Comparison of ENCODE assay signal across 19 mouse cellular contexts in genomic region chr13:56066904-56067303, GRCm38 (mm10).
A peak's percentile ranks its signal among the peaks of the same experiment; 100 is the strongest.
DNase-seq lines count a peak whose midpoint lies in the region; ATAC-seq lines count a peak whose summit lies in the region.
"Had no signal": no experiment of that assay in that cellular context is flagged by ENCODE, and none has a peak within 500 bp of the region (broad histone marks: within the 10 kb centered on the region; RNA-seq: fewer than 3 reads in every experiment).

No protein-coding gene starts in this region.

- H3K27ac ChIP-seq in forebrain, embryonic 16.5 days (ENCODE audit: low read length) = no peak overlapping the region
- no peak overlapping the region for H3K27ac ChIP-seq in forebrain, embryonic 13.5 days
- H3K27ac ChIP-seq in midbrain, embryonic 10.5 days (replicated peaks) = 0 out of 2 replicates have a peak overlapping the region, but pooled peaks have one; percentile 42
- no peak overlapping the region for H3K27ac ChIP-seq in midbrain, embryonic 15.5 days
- H3K27ac ChIP-seq in limb, embryonic 10.5 days = peak overlapping the region; percentile 61
- H3K27ac ChIP-seq: forebrain, embryonic 15.5 days; heart, embryonic 13.5 days had no signal

- no peaks in the 10 kb centered on the region for H3K36me3 ChIP-seq in forebrain, embryonic 16.5 days (ENCODE audit: control insufficient read depth, insufficient read depth)
- peaks cover 8% of the 10 kb centered on the region for H3K36me3 ChIP-seq in forebrain, embryonic 13.5 days (ENCODE audit: poor library complexity, severe bottlenecking)
- peaks cover 21% of the 10 kb centered on the region for H3K36me3 ChIP-seq in midbrain, embryonic 10.5 days
- no peaks in the 10 kb centered on the region for H3K36me3 ChIP-seq in midbrain, embryonic 15.5 days (replicated peaks)
- H3K36me3 ChIP-seq in limb, embryonic 10.5 days = peaks cover 15% of the 10 kb centered on the region

- ATAC-seq in forebrain, embryonic 16.5 days = peak; percentile 20; the same call in 1 of the 2 replicates
- ATAC-seq in forebrain, embryonic 13.5 days = no peak
- no peak for ATAC-seq in midbrain, embryonic 15.5 days (replicated peaks)
- ATAC-seq: forebrain, embryonic 15.5 days; hindbrain, embryonic 16.5 days had no signal

- H3K4me3 ChIP-seq in forebrain, embryonic 16.5 days (replicated peaks; ENCODE audit: low read length) = no peak overlapping the region
- H3K4me3 ChIP-seq in forebrain, embryonic 13.5 days = no peak overlapping the region
- H3K4me3 ChIP-seq in midbrain, embryonic 10.5 days = no peak overlapping the region
- H3K4me3 ChIP-seq in midbrain, embryonic 15.5 days = no peak overlapping the region
- H3K4me3 ChIP-seq in limb, embryonic 10.5 days = no peak overlapping the region
- H3K4me3 ChIP-seq: forebrain, embryonic 15.5 days; heart, embryonic 13.5 days; hindbrain, embryonic 10.5 days had no signal

- H3K9me3 ChIP-seq in forebrain, embryonic 16.5 days (ENCODE audit: control insufficient read depth, low read length) = no peaks in the 10 kb centered on the region
- no peaks in the 10 kb centered on the region for H3K9me3 ChIP-seq in forebrain, embryonic 13.5 days (replicated peaks)
- no peaks in the 10 kb centered on the region for H3K9me3 ChIP-seq in midbrain, embryonic 10.5 days (replicated peaks)
- H3K9me3 ChIP-seq in midbrain, embryonic 15.5 days = no peaks in the 10 kb centered on the region
- H3K9me3 ChIP-seq in limb, embryonic 10.5 days (replicated peaks) = no peaks in the 10 kb centered on the region
- H3K9me3 ChIP-seq: forebrain, embryonic 15.5 days; heart, embryonic 13.5 days; hindbrain, embryonic 10.5 days had no signal

- H3K4me2 ChIP-seq in forebrain, embryonic 16.5 days (ENCODE audit: low read length) = no peak overlapping the region
- H3K4me2 ChIP-seq in forebrain, embryonic 13.5 days = no peak overlapping the region
- no peak overlapping the region for H3K4me2 ChIP-seq in midbrain, embryonic 15.5 days
- H3K4me2 ChIP-seq: forebrain, embryonic 15.5 days; heart, embryonic 13.5 days had no signal

- H3K9ac ChIP-seq in forebrain, embryonic 16.5 days (replicated peaks; ENCODE audit: low read depth, low read length) = no peak overlapping the region
- no peak overlapping the region for H3K9ac ChIP-seq in forebrain, embryonic 13.5 days
- H3K9ac ChIP-seq in midbrain, embryonic 15.5 days = no peak overlapping the region
- H3K9ac ChIP-seq: forebrain, embryonic 15.5 days; heart, embryonic 13.5 days had no signal

- 95% methylated on average over 2 of the region's 2 CpGs for WGBS in forebrain, embryonic 16.5 days
- WGBS in forebrain, embryonic 13.5 days = 89% methylated on average over 2 of the region's 2 CpGs
- 98% methylated on average over 2 of the region's 2 CpGs for WGBS in midbrain, embryonic 10.5 days
- 92% methylated on average over 2 of the region's 2 CpGs for WGBS in midbrain, embryonic 15.5 days
- WGBS in limb, embryonic 10.5 days = 92% methylated on average over 2 of the region's 2 CpGs

- H3K4me1 ChIP-seq in forebrain, embryonic 16.5 days (replicated peaks; ENCODE audit: control insufficient read depth, insufficient read depth, low read length) = no peaks in the 10 kb centered on the region
- peaks cover 12% of the 10 kb centered on the region; the same call in 1 of the 2 replicates for H3K4me1 ChIP-seq in forebrain, embryonic 13.5 days
- H3K4me1 ChIP-seq in midbrain, embryonic 10.5 days = peaks cover 23% of the 10 kb centered on the region
- peaks cover 12% of the 10 kb centered on the region for H3K4me1 ChIP-seq in midbrain, embryonic 15.5 days
- peaks cover 71% of the 10 kb centered on the region for H3K4me1 ChIP-seq in limb, embryonic 10.5 days
- H3K4me1 ChIP-seq: heart, embryonic 13.5 days had no signal

- no peak for DNase-seq in midbrain, embryonic 10.5 days (ENCODE audit: low spot score)
- DNase-seq in limb, embryonic 10.5 days (ENCODE audit: low spot score) = no peak
- no peak for DNase-seq in natural killer cell, adult 2 months (ENCODE audit: low spot score in 2 of 2)
- DNase-seq in layer of hippocampus, adult 18-20 months (ENCODE audit: low spot score in 2 of 2) = no peak
- DNase-seq in spleen, adult 18-20 months = no peak
- DNase-seq: adrenal gland, postnatal 10 days; cerebellum, adult 11 months; cerebellum, adult 8-10 months; cerebellum, postnatal 14 days; gastrocnemius, postnatal 14 days; heart, adult 11 months; heart, postnatal 10 days had no signal

- no peaks in the 10 kb centered on the region for H3K27me3 ChIP-seq in forebrain, embryonic 16.5 days (replicated peaks; ENCODE audit: control insufficient read depth, insufficient read depth, low read length)
- no peaks in the 10 kb centered on the region for H3K27me3 ChIP-seq in forebrain, embryonic 13.5 days
- H3K27me3 ChIP-seq in midbrain, embryonic 10.5 days (ENCODE audit: low read depth, poor library complexity, severe bottlenecking) = peaks cover 15% of the 10 kb centered on the region; the same call in 1 of the 2 replicates
- no peaks in the 10 kb centered on the region for H3K27me3 ChIP-seq in midbrain, embryonic 15.5 days (replicated peaks)
- H3K27me3 ChIP-seq in limb, embryonic 10.5 days (ENCODE audit: low read depth, poor library complexity, severe bottlenecking) = 0 out of 2 replicates have a peak, but pooled peaks cover 12% of the 10 kb centered on the region
- H3K27me3 ChIP-seq: forebrain, embryonic 15.5 days; heart, embryonic 13.5 days had no signal

Comparison
In these comparisons a context has a peak if more than half of its experiments do, and no peak if none do; other contexts are left out.
1. H3K27ac ChIP-seq: peak in midbrain, embryonic 10.5 days (single experiment) and limb, embryonic 10.5 days (single experiment); none in forebrain, embryonic 16.5 days (single experiment), forebrain, embryonic 13.5 days (single experiment) and midbrain, embryonic 15.5 days (single experiment).